Mouse (Mus musculus): ENCODE results near the gene Jpt1. TPM values are rescaled to one million over a fixed set of nuclear protein-coding genes. Genes with fewer than 3 reads are reported as not detected.
A peak's percentile ranks its signal among the peaks of the same experiment; 100 is the strongest.

The Jpt1 gene
- polyA plus RNA-seq, 2 experiments = 151 to 233 TPM

DNA sequence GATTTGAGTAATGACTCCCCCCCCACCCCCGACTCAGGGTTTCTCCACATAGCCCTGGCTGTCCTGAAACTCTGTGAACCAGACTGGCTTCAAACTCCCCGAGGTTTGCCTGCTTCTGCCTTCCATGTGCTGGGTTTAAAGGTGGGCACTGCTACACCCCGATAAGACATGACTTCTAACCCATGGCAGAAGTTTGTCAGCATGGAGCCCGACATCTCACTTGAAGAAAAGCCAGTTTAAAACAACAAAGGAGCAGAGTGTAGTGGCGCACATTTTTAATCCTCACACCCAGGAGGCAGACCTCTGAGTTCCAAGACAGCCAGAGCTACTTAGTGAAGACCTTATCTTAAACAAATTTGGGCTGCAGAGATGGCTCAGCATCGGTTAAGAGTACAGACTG, 21.8 kb downstream of the Jpt1 start:
- Histone ChIP-seq H3K9me3 (ENCODE audit: control insufficient read depth, low read length) (no peaks in the 10 kb centered on the region), H3K36me3 (replicated peaks; ENCODE audit: control insufficient read depth, insufficient read depth, low read depth) (peaks cover 3% of the 10 kb centered on the region), H3K4me3 (ENCODE audit: insufficient read depth in 1 of 2, low read depth in 2 of 2, low read length in 2 of 2) (peak overlapping the region; percentile 58 to 72), H3K4me1 (replicated peaks; ENCODE audit: control insufficient read depth in 2 of 2, insufficient read depth in 2 of 2, low read length in 1 of 2) (peaks cover 13 to 14% of the 10 kb centered on the region in 2 experiments), H3K4me2 (ENCODE audit: low read depth) (peak overlapping the region; percentile 98), H3K27me3 (ENCODE audit: control insufficient read depth, insufficient read depth, low read length) (no peaks in the 10 kb centered on the region), H3K27ac (no peak overlapping the region; the same call in 1 of the 2 replicates), H3K9ac (replicated peaks) (peak overlapping the region; percentile 73)
- WGBS (ENCODE audit: insufficient replicate concordance) = 19% methylated on average over 6 of the region's 6 CpGs
- ATAC-seq (ENCODE audit: insufficient read depth) = no peak
- no peak for DNase-seq (ENCODE audit: low read depth in 3 of 3, low spot score in 3 of 3)
- TF ChIP-seq CTCF (IDR thresholded peaks at IDR 0.05; ENCODE audit: low read depth) (no peak), EP300 (IDR thresholded peaks at IDR 0.05; ENCODE audit: low read depth) (no peak)

DNA sequence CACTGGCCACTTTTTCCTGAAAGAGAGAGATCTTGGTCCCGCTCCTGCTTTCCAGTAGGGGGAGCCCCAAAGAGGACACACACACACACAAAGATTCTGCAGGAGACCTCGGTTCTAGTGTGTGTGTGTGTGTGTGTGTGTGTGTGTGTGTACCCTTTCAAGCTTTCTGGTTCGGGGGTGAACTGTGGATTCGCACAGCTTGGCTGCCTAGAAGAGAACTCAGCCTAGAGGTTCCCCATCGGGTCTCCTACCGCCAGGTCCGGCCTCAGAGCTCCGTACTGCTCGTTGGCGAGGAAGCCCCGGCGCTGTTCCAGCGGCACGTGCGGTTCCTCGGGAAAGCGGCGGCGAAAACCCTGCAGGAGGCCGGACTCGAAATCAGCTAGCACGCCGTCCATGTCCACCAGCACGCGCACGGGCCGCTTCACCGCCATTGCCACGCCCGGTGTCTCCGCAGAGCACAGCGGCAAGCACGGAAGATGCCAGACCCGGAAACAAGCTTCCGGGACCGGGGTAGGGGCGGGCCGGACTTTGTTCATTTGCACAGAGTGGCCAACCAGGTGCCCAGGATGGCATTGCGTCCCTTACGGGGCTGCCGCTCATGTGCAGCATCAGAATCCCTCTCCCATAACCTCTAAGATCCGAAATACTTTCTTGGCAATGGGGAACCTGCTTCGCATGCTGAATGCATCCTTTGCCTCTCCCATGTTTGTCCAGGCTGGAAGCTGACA, 22.7 kb downstream of the Jpt1 start, which contains the start of gene Nt5c:
Gene Nt5c, minus strand, starts transcription at position 507 of the 728 bp plus-strand sequence.
- Histone ChIP-seq H3K4me2 (ENCODE audit: low read depth) (peak within 1 kb of the TSS; percentile 98), H3K27me3 (ENCODE audit: control insufficient read depth, insufficient read depth, low read length) (no peaks in the 10 kb centered on the region), H3K9ac (replicated peaks) (peak within 1 kb of the TSS; percentile 73), H3K4me3 (ENCODE audit: insufficient read depth in 1 of 2, low read depth in 2 of 2, low read length in 2 of 2) (peak within 1 kb of the TSS; percentile 58 to 72), H3K4me1 (replicated peaks; ENCODE audit: control insufficient read depth in 2 of 2, insufficient read depth in 2 of 2, low read length in 1 of 2) (peaks cover 13 to 14% of the 10 kb centered on the region in 2 experiments), H3K9me3 (ENCODE audit: control insufficient read depth, low read length) (no peaks in the 10 kb centered on the region), H3K27ac (peak within 1 kb of the TSS; percentile 41), H3K36me3 (replicated peaks; ENCODE audit: control insufficient read depth, insufficient read depth, low read depth) (no peaks in the 10 kb centered on the region)
- WGBS (ENCODE audit: insufficient replicate concordance) = under 1% methylated on average over 43 of the region's 43 CpGs
- TF ChIP-seq EP300 (IDR thresholded peaks at IDR 0.05; ENCODE audit: low read depth) (no peak), CTCF (IDR thresholded peaks at IDR 0.05; ENCODE audit: low read depth) (peak; percentile 90)
- peak in 2 of 3 experiments; percentile 69 to 74 for DNase-seq (ENCODE audit: low read depth in 3 of 3, low spot score in 3 of 3)
- ATAC-seq (ENCODE audit: insufficient read depth) = peak; percentile 93

DNA sequence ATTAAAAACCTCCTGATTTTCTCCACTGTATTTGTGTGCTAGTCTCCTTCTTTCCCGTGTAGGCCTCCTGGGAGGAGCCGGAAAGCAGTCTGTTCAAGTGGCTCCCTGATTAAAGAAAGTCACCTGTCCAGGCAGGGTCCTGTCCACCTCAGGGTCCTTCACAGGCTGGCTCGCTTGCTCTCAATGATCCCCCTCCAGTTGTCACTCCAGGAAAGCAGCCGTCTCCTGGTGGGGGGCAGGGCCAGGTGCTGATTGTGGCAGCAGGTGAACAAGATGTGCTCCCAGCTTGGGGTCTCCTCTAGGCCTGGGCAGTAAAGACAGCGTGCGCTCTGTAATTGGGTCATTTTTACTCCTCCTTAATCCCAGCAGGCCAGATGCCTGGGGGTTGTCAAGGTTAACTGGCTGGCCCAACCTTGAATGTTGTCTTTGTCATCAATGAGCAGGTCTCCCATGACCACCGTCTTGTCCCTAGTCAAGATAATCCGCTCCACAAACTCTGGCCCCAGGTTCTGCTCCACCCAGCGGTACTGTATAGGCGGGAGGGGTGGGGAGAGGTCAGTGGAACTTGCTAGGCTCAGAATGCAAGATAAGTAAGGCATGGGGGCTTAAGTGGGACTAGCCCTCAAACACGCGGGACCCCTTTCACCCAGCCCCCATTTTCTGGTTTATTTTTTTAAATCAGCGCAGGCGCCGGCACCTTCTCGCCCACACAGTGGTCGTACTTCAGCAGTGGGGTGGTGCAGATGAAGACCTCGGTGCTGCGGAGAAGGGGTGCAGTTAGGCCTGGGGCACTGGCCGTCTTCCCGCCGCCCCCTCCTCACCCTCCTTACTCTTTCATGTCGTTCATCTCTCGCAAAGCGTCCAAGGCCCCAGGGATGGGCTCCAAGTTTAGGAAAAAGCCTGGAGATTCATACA, 23.5 kb downstream of the Jpt1 start:
- Histone ChIP-seq H3K9me3 (ENCODE audit: control insufficient read depth, low read length) (no peaks in the 10 kb centered on the region), H3K9ac (replicated peaks) (peak overlapping the region; percentile 73), H3K4me2 (ENCODE audit: low read depth) (peak overlapping the region; percentile 98), H3K27me3 (ENCODE audit: control insufficient read depth, insufficient read depth, low read length) (no peaks in the 10 kb centered on the region), H3K36me3 (replicated peaks; ENCODE audit: control insufficient read depth, insufficient read depth, low read depth) (no peaks in the 10 kb centered on the region), H3K4me3 (ENCODE audit: insufficient read depth in 1 of 2, low read depth in 2 of 2, low read length in 2 of 2) (peak overlapping the region; percentile 58 to 72), H3K27ac (peak overlapping the region; percentile 41), H3K4me1 (replicated peaks; ENCODE audit: control insufficient read depth in 2 of 2, insufficient read depth in 2 of 2, low read length in 1 of 2) (peaks cover 13 to 14% of the 10 kb centered on the region in 2 experiments)
- ATAC-seq (ENCODE audit: insufficient read depth) (peak; percentile 8; the same call in 1 of the 2 replicates), DNase-seq (ENCODE audit: low read depth in 3 of 3, low spot score in 3 of 3) (no peak)
- WGBS (ENCODE audit: insufficient replicate concordance) = 22% methylated on average over 25 of the region's 25 CpGs
- TF ChIP-seq CTCF (IDR thresholded peaks at IDR 0.05; ENCODE audit: low read depth) (no peak), EP300 (IDR thresholded peaks at IDR 0.05; ENCODE audit: low read depth) (no peak)

DNA sequence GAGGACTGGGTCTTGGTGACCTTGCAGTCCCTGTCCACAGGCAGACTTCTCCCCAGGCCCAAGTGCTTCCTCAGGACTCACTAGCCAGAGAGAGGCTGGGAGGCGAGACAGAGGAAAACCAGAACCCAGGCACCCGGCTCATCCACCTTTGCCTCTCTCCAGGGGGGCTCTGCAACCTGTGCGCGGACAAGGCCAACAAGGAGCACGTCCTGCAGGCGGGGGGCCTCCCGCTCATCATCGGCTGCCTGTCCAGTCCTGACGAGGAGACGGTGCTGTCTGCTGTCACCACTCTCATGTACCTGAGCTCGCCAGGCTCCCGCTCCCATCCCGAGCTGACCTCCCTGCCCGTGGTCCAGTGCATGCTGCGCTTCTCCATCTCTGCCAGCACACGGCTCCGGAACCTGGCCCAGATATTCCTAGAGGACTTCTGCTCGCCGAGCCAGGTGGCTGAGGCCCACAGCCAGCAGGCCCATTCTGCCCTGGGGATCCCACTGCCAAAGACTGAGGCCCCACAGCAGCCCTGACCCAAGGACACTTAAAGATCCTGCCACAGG, 25.6 kb downstream of the Jpt1 start:
- 78% methylated on average over 19 of the region's 19 CpGs for WGBS (ENCODE audit: insufficient replicate concordance)
- DNase-seq (ENCODE audit: low read depth in 3 of 3, low spot score in 3 of 3) = no peak
- Histone ChIP-seq H3K9ac (replicated peaks) (no peak overlapping the region), H3K4me1 (replicated peaks; ENCODE audit: control insufficient read depth in 2 of 2, insufficient read depth in 2 of 2, low read length in 1 of 2) (peaks cover 13 to 14% of the 10 kb centered on the region in 2 experiments), H3K27me3 (ENCODE audit: control insufficient read depth, insufficient read depth, low read length) (no peaks in the 10 kb centered on the region), H3K27ac (no peak overlapping the region), H3K4me3 (ENCODE audit: insufficient read depth in 1 of 2, low read depth in 2 of 2, low read length in 2 of 2) (no peak overlapping the region), H3K9me3 (ENCODE audit: control insufficient read depth, low read length) (no peaks in the 10 kb centered on the region), H3K4me2 (ENCODE audit: low read depth) (no peak overlapping the region), H3K36me3 (replicated peaks; ENCODE audit: control insufficient read depth, insufficient read depth, low read depth) (no peaks in the 10 kb centered on the region)
- no peak for ATAC-seq (ENCODE audit: insufficient read depth)
- no peak for TF ChIP-seq CTCF (IDR thresholded peaks at IDR 0.05; ENCODE audit: low read depth)
- no peak for TF ChIP-seq EP300 (IDR thresholded peaks at IDR 0.05; ENCODE audit: low read depth)
